Mouse (Mus musculus): ENCODE data around the gene Tsc22d1. TPM values are rescaled to one million over a fixed set of nuclear protein-coding genes. Genes with fewer than 3 reads are reported as not detected.

Gene Tsc22d1
- total and polyA plus RNA-seq, 2 experiments from 2014 or later: 574 to 603 TPM

DNA sequence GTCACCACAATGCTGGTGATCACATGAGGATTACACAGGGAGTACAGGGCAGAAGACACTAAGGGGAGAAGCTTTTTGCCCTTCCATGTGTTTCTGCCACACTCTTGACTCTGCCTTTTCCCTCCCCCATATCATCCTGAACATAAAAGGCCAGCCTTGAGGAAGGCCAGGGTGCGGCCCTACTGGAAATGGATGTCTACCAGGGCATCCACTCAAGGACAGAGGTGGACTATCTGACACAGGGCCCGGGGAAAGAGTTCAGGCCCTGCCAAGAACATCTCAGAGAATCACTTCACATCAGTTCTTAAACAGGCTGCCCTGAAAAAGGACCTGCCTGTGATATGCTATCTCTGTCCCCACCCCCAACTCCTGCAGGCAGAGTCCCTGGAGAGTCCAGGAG is 126.6 kb downstream of the Tsc22d1 start:
- Histone ChIP-seq H3K4me2 (ENCODE audit: low read depth, low read length, poor library complexity, severe bottlenecking) (no peak overlapping the region), H3K4me3 (ENCODE audit: low read depth, low read length) (no peak overlapping the region), H3K36me3 (ENCODE audit: insufficient read depth, low read length) (peaks cover 5% of the 10 kb centered on the region; the same call in 1 of the 2 replicates), H3K9me3 (ENCODE audit: low read length) (no peaks in the 10 kb centered on the region), H3K27ac (ENCODE audit: low read depth, low read length) (no peak overlapping the region), H3K4me1 (ENCODE audit: insufficient read depth, low read length) (no peaks in the 10 kb centered on the region), H3K27me3 (ENCODE audit: insufficient read depth, low read length) (no peaks in the 10 kb centered on the region), H3K9ac (replicated peaks; ENCODE audit: low read length, poor library complexity, severe bottlenecking) (no peak overlapping the region)
- no peak for TF ChIP-seq CTCF (IDR thresholded peaks at IDR 0.05)
- WGBS: 87% methylated on average over 2 of the region's 2 CpGs
- DNase-seq (ENCODE audit: low spot score) (no peak), ATAC-seq (ENCODE audit: low FRiP score) (no peak)

DNA sequence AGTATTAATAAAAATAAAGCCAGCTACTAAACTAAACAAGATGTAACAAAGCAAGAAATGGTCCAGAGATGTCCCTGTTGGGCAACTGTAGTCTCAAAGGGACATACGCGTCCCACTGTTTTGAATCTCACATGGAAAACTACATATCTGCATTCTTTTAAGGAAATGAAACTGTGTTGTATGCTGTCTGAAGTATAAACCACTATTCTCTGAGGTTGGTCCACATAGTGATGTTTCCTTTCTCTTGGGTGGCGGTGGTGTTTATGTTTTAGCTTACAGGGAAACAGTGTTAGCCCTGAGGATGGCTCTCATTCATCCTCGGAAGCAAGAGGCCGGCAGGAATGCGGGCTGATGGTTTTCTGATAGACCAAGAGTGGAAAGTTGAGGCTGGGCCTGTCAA is 129.4 kb downstream of the Tsc22d1 start:
- DNase-seq (ENCODE audit: low spot score) (no peak), ATAC-seq (ENCODE audit: low FRiP score) (no peak)
- no peak overlapping the region for H3K9ac ChIP-seq (replicated peaks; ENCODE audit: low read length, poor library complexity, severe bottlenecking)
- no peak for TF ChIP-seq CTCF (IDR thresholded peaks at IDR 0.05)
- peaks cover 5% of the 10 kb centered on the region; the same call in 1 of the 2 replicates for H3K36me3 ChIP-seq (ENCODE audit: insufficient read depth, low read length)
- H3K27me3 ChIP-seq (ENCODE audit: insufficient read depth, low read length): no peaks in the 10 kb centered on the region
- no peak overlapping the region for H3K4me3 ChIP-seq (ENCODE audit: low read depth, low read length)
- H3K4me2 ChIP-seq (ENCODE audit: low read depth, low read length, poor library complexity, severe bottlenecking): no peak overlapping the region
- H3K4me1 ChIP-seq (ENCODE audit: insufficient read depth, low read length): no peaks in the 10 kb centered on the region
- 88% methylated on average over 6 of the region's 6 CpGs for WGBS
- no peak overlapping the region for H3K27ac ChIP-seq (ENCODE audit: low read depth, low read length)
- no peaks in the 10 kb centered on the region for H3K9me3 ChIP-seq (ENCODE audit: low read length)

DNA sequence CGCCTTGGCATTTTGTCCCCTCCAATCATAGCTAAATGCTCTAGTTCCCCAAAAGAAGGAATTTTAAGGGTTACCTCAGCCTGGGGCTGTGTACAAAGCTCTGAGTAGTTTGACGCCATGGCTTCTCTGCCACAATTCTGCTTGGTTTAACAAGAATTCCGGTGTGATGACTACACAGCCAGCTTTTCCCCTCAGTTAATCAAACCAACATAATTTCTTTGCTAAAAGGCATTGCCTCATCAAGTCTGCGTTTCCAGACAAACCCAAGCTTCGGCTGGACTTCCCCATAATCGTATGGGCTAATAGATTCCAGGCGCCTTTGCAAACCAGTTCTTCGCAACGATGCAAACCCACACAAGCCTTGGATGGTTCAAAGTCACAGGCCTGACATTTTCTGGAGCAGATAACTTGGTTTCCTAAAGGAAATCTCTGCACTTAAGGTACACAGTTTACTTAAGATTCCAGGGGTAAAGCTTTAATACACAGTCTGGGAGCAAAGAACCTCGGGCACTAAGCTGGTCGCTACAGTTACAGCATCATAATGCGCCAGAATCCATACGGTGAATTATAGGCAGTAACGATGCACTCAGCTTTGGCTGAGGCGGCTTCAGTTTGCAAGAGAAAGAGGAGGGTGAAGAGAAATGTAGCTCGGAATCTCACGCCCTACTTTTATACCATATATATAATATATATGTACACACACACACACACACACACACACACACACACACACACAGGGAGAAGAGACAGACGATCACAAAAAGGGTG is 140.7 kb downstream of the Tsc22d1 start:
- no peak for TF ChIP-seq CTCF (IDR thresholded peaks at IDR 0.05)
- Histone ChIP-seq H3K27ac (ENCODE audit: low read depth, low read length) (peak overlapping the region; percentile 93), H3K27me3 (ENCODE audit: insufficient read depth, low read length) (no peaks in the 10 kb centered on the region), H3K36me3 (ENCODE audit: insufficient read depth, low read length) (no peaks in the 10 kb centered on the region), H3K9me3 (ENCODE audit: low read length) (no peaks in the 10 kb centered on the region), H3K9ac (replicated peaks; ENCODE audit: low read length, poor library complexity, severe bottlenecking) (peak overlapping the region; percentile 86), H3K4me1 (ENCODE audit: insufficient read depth, low read length) (peaks cover 14% of the 10 kb centered on the region; the same call in 1 of the 2 replicates), H3K4me3 (ENCODE audit: low read depth, low read length) (peak overlapping the region; percentile 65), H3K4me2 (ENCODE audit: low read depth, low read length, poor library complexity, severe bottlenecking) (peak overlapping the region; percentile 83)
- ATAC-seq (ENCODE audit: low FRiP score) (no peak; the same call in 1 of the 2 replicates), DNase-seq (ENCODE audit: low spot score) (peak; percentile 52)
- WGBS: 39% methylated on average over 18 of the region's 18 CpGs

DNA sequence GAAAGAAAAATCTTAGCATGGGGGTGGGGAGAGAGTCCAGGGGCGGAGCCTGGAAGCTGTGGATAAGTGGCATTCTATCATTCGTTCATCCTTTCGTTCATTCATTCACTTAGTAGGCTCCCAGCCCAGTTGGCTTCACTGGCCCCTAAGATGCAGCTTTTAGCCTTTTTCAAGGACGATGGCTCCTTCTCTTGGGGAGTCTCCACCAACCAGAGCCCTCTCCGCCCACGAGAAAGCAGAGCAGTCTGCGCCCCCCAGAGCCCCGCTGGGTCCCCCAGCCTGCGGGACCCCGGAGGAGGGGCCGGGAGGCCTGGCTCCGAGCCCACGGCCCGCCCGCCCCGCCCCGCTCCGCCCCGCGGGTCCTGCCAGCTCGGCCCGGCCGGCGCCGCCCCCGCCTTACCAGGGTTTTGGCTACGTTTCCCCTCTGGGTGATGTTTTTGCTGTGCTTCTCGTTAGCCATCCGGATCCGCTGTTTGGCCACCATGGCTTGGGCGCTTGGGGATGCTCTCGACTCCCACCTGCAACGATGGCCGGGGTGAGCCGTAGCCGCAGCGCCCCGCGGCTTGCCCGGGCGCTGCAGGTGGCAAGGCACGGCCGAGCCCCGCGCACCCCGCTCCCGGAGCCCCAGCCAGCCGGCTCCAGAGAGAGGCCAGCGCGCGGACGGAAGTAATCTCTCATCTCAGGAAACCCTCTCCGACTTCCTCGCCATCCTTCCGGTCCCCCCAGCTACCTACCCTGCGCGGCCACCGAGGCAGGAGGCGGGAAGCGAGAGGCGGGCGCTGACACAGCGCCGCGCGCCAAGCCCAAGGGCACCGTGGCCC is 141.5 kb downstream of the Tsc22d1 start:
- Histone ChIP-seq H3K27me3 (ENCODE audit: insufficient read depth, low read length) (no peaks in the 10 kb centered on the region), H3K4me2 (ENCODE audit: low read depth, low read length, poor library complexity, severe bottlenecking) (peak overlapping the region; percentile 83), H3K9ac (replicated peaks; ENCODE audit: low read length, poor library complexity, severe bottlenecking) (peak overlapping the region; percentile 86), H3K36me3 (ENCODE audit: insufficient read depth, low read length) (no peaks in the 10 kb centered on the region), H3K27ac (ENCODE audit: low read depth, low read length) (peak overlapping the region; percentile 93), H3K9me3 (ENCODE audit: low read length) (no peaks in the 10 kb centered on the region), H3K4me1 (ENCODE audit: insufficient read depth, low read length) (peaks cover 14% of the 10 kb centered on the region; the same call in 1 of the 2 replicates), H3K4me3 (ENCODE audit: low read depth, low read length) (peak overlapping the region; percentile 65)
- peak; percentile 82 for ATAC-seq (ENCODE audit: low FRiP score)
- no peak for TF ChIP-seq CTCF (IDR thresholded peaks at IDR 0.05)
- peak; percentile 73 for DNase-seq (ENCODE audit: low spot score)
- WGBS: 1% methylated on average over 60 of the region's 67 CpGs

DNA sequence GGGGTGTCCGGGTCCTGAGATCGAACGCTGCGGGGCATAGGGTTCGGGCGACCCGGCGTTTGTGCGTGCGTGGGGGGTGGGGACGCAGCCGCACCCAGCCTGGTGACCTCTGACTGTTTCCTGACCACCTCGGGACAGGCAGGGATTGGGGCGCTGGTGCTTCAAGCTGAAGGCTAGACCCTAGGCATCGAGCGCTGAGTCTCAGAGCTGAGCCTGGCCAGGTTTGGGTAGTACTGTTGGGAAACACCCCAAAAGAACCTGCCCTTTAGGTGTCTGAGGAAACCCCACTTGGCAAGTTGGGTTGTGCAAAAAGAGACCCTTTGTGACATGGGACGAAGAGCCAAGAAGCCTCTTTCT is 142.1 kb downstream of the Tsc22d1 start, which contains the start of gene Serp2:
Gene Serp2 (minus strand): TSS at position 38 of the 357 bp plus-strand sequence.
- H3K27me3 ChIP-seq (ENCODE audit: insufficient read depth, low read length): no peaks in the 10 kb centered on the region
- H3K4me2 ChIP-seq (ENCODE audit: low read depth, low read length, poor library complexity, severe bottlenecking): peak within 1 kb of the TSS; percentile 83
- TF ChIP-seq CTCF (IDR thresholded peaks at IDR 0.05): no peak
- H3K4me3 ChIP-seq (ENCODE audit: low read depth, low read length): peak within 1 kb of the TSS; percentile 65
- ATAC-seq (ENCODE audit: low FRiP score) (peak; percentile 48), DNase-seq (ENCODE audit: low spot score) (no peak)
- WGBS: 10% methylated on average over 14 of the region's 17 CpGs
- H3K9me3 ChIP-seq (ENCODE audit: low read length): no peaks in the 10 kb centered on the region
- peaks cover 14% of the 10 kb centered on the region; the same call in 1 of the 2 replicates for H3K4me1 ChIP-seq (ENCODE audit: insufficient read depth, low read length)
- H3K36me3 ChIP-seq (ENCODE audit: insufficient read depth, low read length): no peaks in the 10 kb centered on the region
- peak within 1 kb of the TSS; percentile 86 for H3K9ac ChIP-seq (replicated peaks; ENCODE audit: low read length, poor library complexity, severe bottlenecking)
- H3K27ac ChIP-seq (ENCODE audit: low read depth, low read length): peak within 1 kb of the TSS; percentile 93

Other genes starting within 250 kb of the Tsc22d1 start
- 164 and 199 TPM in 2 replicates for gene Serp2, start 141.9 kb downstream of the Tsc22d1 start, total RNA-seq (2014; rRNA removed)
- gene Serp2, start 141.9 kb downstream of the Tsc22d1 start, polyA plus RNA-seq (2015; fragmentation: Nextera tagmentation; extraction: Ambion mirVana): 271 and 292 TPM in 2 replicates

All from midbrain, postnatal 0 days (tissue).